22 mouse cellular contexts compared by ENCODE assay signal in genomic region chr10:82923547-82923946, GRCm38 (mm10).
"Had no signal": no experiment of that assay in that cellular context is flagged by ENCODE, and none has a peak within 500 bp of the region (broad histone marks: within the 10 kb centered on the region; RNA-seq: fewer than 3 reads in every experiment).

No protein-coding gene starts in this region.

- H3K36me3 ChIP-seq: heart, embryonic 10.5 days; heart, embryonic 12.5 days; hindbrain, embryonic 13.5 days; hindbrain, embryonic 15.5 days; limb, embryonic 13.5 days; limb, embryonic 15.5 days; liver, embryonic 12.5 days had no signal

- H3K9ac ChIP-seq: heart, embryonic 12.5 days; hindbrain, embryonic 13.5 days; hindbrain, embryonic 15.5 days; limb, embryonic 13.5 days; limb, embryonic 15.5 days; liver, embryonic 12.5 days; liver, embryonic 14.5 days had no signal

- H3K27ac ChIP-seq: heart, embryonic 10.5 days; hindbrain, embryonic 13.5 days; hindbrain, embryonic 15.5 days; hindbrain, postnatal 0 days; left cerebral cortex, adult 2 months; limb, embryonic 13.5 days; limb, embryonic 15.5 days; liver, embryonic 12.5 days; liver, embryonic 14.5 days had no signal

- H3K4me3 ChIP-seq: heart, embryonic 10.5 days; heart, embryonic 12.5 days; hindbrain, embryonic 13.5 days; hindbrain, embryonic 15.5 days; left cerebral cortex, adult 2 months; limb, embryonic 13.5 days; limb, embryonic 15.5 days; liver, embryonic 12.5 days had no signal

- ATAC-seq: hindbrain, postnatal 0 days; intestine, embryonic 16.5 days; liver, embryonic 12.5 days had no signal

- H3K4me2 ChIP-seq: heart, embryonic 12.5 days; hindbrain, embryonic 13.5 days; hindbrain, embryonic 15.5 days; limb, embryonic 13.5 days; limb, embryonic 15.5 days; liver, embryonic 12.5 days had no signal

- H3K4me1 ChIP-seq: hindbrain, embryonic 15.5 days; limb, embryonic 13.5 days; limb, embryonic 15.5 days had no signal

- H3K27me3 ChIP-seq: heart, embryonic 12.5 days; hindbrain, embryonic 13.5 days; hindbrain, embryonic 15.5 days; limb, embryonic 13.5 days; liver, embryonic 12.5 days had no signal

- DNase-seq: gastrocnemius, postnatal 14 days; gastrocnemius, postnatal 36 days; heart, adult 18-20 months; heart, postnatal 10 days; heart, postnatal 36 days; kidney, adult 11 months; kidney, adult 2 months; kidney, adult 9 months; kidney, postnatal 10 days; kidney, postnatal 25 days; kidney, postnatal 4 days had no signal

- H3K9me3 ChIP-seq: heart, embryonic 10.5 days; hindbrain, embryonic 13.5 days; hindbrain, embryonic 15.5 days; limb, embryonic 15.5 days had no signal
